Mouse (Mus musculus): Measurements from ENCODE around the gene Zswim7. TPM values are rescaled to one million over a fixed set of nuclear protein-coding genes. Genes with fewer than 3 reads are reported as not detected.

Zswim7 gene
- polyA plus RNA-seq (2015; fragmentation: Nextera tagmentation; extraction: Ambion mirVana) = 10.9 and 11.2 TPM in 2 replicates

DNA sequence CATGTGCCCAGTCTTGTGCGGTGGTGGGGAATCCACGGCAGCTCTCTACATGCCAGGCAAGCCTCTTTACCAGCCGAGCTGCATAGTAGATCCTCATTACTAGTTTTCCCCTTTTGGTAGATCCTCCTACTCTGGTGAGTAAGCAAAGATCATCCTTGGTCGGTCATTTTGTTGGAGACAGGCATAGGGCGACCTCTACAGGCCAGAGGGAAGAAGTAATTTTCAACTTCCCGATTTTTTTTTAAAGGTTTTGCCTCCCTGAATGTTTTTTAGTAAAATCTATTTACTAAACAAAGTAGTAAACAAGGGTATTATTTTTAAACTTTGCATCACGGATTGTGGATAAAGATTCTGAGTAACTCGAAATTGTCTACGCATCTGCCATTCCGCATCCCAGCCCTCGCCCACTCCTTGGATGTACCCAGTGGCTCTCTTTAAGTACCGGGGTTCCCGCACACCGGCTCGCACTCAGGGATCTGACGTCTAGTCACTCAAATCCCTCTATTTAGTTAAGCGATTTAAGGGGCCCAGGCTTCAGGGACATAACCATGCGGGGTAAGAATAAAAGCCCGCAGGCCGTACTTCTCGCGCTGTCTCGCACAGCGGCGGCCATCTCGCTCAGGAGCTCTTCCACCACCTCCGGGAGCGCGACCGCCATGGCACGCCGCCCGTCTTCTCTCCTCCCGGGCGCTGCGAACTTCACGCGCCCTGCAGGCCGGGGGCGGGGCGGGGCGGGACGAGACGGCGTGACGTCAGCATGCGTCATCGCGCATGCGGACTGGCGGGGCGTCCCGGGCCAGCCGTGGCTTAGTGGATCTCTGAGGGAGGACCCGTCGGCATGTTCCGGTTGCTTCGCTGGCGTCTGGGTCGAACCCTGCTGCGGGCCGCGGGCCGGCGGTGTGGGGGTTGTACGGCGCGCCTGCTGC, at the start of gene Zswim7, which contains the start of gene Ttc19:
Gene Zswim7, minus strand, starts transcription at position 701 of the 926 bp plus-strand sequence.
Gene Ttc19, plus strand, starts transcription at position 799 of the 926 bp plus-strand sequence.
- Histone ChIP-seq H3K4me3 (replicated peaks; ENCODE audit: low read length) (peak within 1 kb of the TSS; percentile 94), H3K9me3 (ENCODE audit: control insufficient read depth, low read length) (no peaks in the 10 kb centered on the region), H3K4me1 (replicated peaks; ENCODE audit: control insufficient read depth, insufficient read depth, low read length) (peaks cover 8% of the 10 kb centered on the region), H3K27me3 (replicated peaks; ENCODE audit: control insufficient read depth, insufficient read depth, low read length) (no peaks in the 10 kb centered on the region), H3K36me3 (ENCODE audit: control insufficient read depth, insufficient read depth) (peaks cover 10% of the 10 kb centered on the region), H3K9ac (replicated peaks; ENCODE audit: low read depth, low read length) (peak within 1 kb of the TSS; percentile 90), H3K27ac (ENCODE audit: low read length) (peak within 1 kb of the TSS; percentile 88), H3K4me2 (ENCODE audit: low read length) (peak within 1 kb of the TSS; percentile 82)
- ATAC-seq = peak; percentile 97
- under 1% methylated on average over 63 of the region's 68 CpGs for WGBS

DNA sequence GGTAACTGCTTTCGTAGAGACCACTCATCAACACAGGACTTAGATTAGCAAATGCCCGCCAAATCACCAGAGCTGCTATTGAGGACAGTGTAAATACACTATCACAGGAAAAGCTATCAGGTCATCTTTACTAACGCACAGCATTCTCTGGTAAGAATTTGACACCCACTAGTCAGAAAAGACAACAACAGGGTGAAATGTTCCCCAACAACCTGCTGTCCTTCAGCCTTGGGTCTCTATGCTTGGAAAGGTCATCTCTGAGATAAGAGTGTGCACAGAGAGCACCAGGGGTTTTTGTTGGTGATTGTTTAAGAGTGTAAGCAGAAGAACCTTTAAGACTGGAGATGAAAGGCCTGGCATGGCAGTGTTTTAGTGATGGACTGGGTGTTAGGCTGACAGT, 42.5 kb upstream of the Zswim7 start:
- Histone ChIP-seq H3K9me3 (ENCODE audit: control insufficient read depth, low read length) (no peaks in the 10 kb centered on the region), H3K27me3 (replicated peaks; ENCODE audit: control insufficient read depth, insufficient read depth, low read length) (no peaks in the 10 kb centered on the region), H3K9ac (replicated peaks; ENCODE audit: low read depth, low read length) (no peak overlapping the region), H3K27ac (ENCODE audit: low read length) (no peak overlapping the region), H3K4me1 (replicated peaks; ENCODE audit: control insufficient read depth, insufficient read depth, low read length) (no peaks in the 10 kb centered on the region), H3K4me2 (ENCODE audit: low read length) (no peak overlapping the region), H3K36me3 (ENCODE audit: control insufficient read depth, insufficient read depth) (peaks cover 43% of the 10 kb centered on the region), H3K4me3 (replicated peaks; ENCODE audit: low read length) (no peak overlapping the region)
- ATAC-seq = no peak
- 92% methylated on average over 3 of the region's 3 CpGs for WGBS

DNA sequence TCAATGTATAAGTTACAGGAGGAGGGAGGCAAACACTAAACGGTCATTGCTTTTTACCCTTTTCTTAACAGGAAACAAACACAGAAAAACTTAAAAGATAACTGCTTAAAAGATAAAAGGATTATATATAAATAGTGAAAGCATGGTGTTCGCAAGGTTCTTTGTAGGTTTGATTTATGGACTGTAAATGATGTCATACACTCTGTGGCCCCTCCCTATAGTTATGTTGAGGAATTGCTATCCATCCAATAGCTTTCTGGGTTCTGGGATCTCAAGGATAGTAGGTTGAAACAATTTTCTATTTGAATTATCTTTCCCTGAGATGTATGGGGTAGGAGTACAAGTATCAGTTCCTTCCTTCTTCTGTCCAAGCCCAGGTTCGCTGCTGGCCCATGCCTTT, 38.9 kb upstream of the Zswim7 start:
- no peak overlapping the region for H3K9ac ChIP-seq (replicated peaks; ENCODE audit: low read depth, low read length)
- 93% methylated on average over 3 of the region's 3 CpGs for WGBS
- H3K4me1 ChIP-seq (replicated peaks; ENCODE audit: control insufficient read depth, insufficient read depth, low read length) = no peaks in the 10 kb centered on the region
- no peak overlapping the region for H3K4me2 ChIP-seq (ENCODE audit: low read length)
- H3K27me3 ChIP-seq (replicated peaks; ENCODE audit: control insufficient read depth, insufficient read depth, low read length) = no peaks in the 10 kb centered on the region
- no peak for ATAC-seq
- no peak overlapping the region for H3K27ac ChIP-seq (ENCODE audit: low read length)
- no peak overlapping the region for H3K4me3 ChIP-seq (replicated peaks; ENCODE audit: low read length)
- H3K9me3 ChIP-seq (ENCODE audit: control insufficient read depth, low read length) = no peaks in the 10 kb centered on the region
- peaks cover 50% of the 10 kb centered on the region for H3K36me3 ChIP-seq (ENCODE audit: control insufficient read depth, insufficient read depth)

DNA sequence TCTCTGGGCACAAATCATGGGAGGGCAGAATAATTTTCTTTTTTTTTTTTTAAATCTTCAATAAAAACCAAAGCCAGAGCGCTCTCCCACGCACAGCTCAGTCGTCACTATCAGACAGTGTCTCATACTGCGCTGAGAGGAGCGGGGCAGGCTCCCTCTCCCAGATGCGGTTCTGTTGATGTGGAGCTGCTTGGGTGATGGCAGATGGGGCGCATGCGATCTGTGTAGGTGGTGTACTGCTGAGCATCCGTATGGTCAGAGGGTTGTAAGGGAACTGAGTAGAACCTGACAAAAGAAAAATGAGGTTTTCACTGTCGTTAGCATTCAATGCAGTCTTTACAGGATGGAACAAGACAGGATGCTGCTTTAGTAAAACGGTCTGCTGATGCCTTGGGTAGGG, 36.6 kb upstream of the Zswim7 start:
- no peaks in the 10 kb centered on the region for H3K27me3 ChIP-seq (replicated peaks; ENCODE audit: control insufficient read depth, insufficient read depth, low read length)
- 87% methylated on average over 11 of the region's 11 CpGs for WGBS
- no peak for ATAC-seq
- H3K36me3 ChIP-seq (ENCODE audit: control insufficient read depth, insufficient read depth) = peaks cover 53% of the 10 kb centered on the region
- H3K4me3 ChIP-seq (replicated peaks; ENCODE audit: low read length) = no peak overlapping the region
- no peak overlapping the region for H3K4me2 ChIP-seq (ENCODE audit: low read length)
- no peak overlapping the region for H3K27ac ChIP-seq (ENCODE audit: low read length)
- no peak overlapping the region for H3K9ac ChIP-seq (replicated peaks; ENCODE audit: low read depth, low read length)
- no peaks in the 10 kb centered on the region for H3K9me3 ChIP-seq (ENCODE audit: control insufficient read depth, low read length)
- no peaks in the 10 kb centered on the region for H3K4me1 ChIP-seq (replicated peaks; ENCODE audit: control insufficient read depth, insufficient read depth, low read length)

DNA sequence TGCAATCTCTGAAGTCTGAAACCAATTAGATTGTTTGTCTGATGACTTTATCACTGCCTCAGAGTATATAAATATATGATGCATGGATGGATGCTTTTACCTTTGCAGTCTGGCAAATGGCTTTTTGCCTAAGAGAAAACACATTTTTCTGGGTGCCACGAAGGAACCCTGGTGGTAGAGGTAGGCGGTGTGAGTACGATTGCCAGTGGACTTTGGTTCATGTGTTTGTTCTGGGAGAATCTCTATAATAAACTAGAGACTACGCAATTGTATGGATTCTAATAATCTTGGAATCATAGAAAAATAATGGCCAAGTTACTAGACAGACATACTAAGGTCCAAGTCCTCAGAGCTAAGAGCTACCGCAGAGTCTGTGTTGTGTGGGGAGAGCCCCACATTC, 33.8 kb upstream of the Zswim7 start:
- H3K27ac ChIP-seq (ENCODE audit: low read length) = no peak overlapping the region
- peaks cover 41% of the 10 kb centered on the region for H3K36me3 ChIP-seq (ENCODE audit: control insufficient read depth, insufficient read depth)
- H3K4me1 ChIP-seq (replicated peaks; ENCODE audit: control insufficient read depth, insufficient read depth, low read length) = no peaks in the 10 kb centered on the region
- no peak overlapping the region for H3K4me2 ChIP-seq (ENCODE audit: low read length)
- H3K27me3 ChIP-seq (replicated peaks; ENCODE audit: control insufficient read depth, insufficient read depth, low read length) = no peaks in the 10 kb centered on the region
- H3K4me3 ChIP-seq (replicated peaks; ENCODE audit: low read length) = no peak overlapping the region
- WGBS = 96% methylated on average over 5 of the region's 5 CpGs
- no peak for ATAC-seq
- H3K9ac ChIP-seq (replicated peaks; ENCODE audit: low read depth, low read length) = no peak overlapping the region
- H3K9me3 ChIP-seq (ENCODE audit: control insufficient read depth, low read length) = no peaks in the 10 kb centered on the region

DNA sequence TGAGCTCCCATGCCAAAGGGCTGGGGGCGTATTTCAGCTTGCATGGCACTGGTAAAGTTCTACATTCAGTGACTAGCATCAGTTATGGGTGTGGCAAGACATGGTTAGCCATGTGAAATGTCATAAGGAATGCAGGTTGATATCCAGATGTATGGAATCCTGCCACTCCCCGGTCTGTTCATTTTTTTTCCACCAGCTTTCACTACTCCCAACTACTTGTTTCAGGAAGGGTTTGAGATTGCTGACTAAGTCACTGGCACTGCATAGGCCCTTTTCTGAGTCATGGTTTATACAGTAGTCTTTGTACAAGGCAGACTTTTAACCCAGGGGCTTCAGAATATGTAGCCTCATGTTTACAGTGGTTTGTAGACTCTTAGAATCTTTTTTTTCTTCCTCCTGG, 28.1 kb upstream of the Zswim7 start:
- 95% methylated on average over 2 of the region's 2 CpGs for WGBS

DNA sequence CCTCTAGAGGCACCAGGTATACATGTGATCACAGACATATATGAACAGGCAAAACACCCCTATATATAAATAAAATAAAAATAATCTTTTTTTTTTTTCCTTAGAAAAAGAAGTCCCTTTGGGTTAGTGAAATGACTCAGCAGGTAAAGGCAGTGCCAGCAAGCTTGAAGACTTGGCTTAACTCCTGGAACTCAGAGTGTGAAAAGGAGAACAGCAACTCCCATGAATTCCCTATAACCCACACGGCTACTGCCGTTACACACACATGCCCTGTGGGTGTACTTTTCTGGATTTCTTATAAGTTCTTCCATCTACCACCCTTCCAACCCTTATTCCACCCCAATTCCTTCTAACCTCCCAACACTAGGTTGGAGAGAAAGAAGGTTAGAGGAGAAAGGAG, 24.7 kb upstream of the Zswim7 start:
- H3K27me3 ChIP-seq (replicated peaks; ENCODE audit: control insufficient read depth, insufficient read depth, low read length) = no peaks in the 10 kb centered on the region
- H3K4me2 ChIP-seq (ENCODE audit: low read length) = no peak overlapping the region
- no peaks in the 10 kb centered on the region for H3K4me1 ChIP-seq (replicated peaks; ENCODE audit: control insufficient read depth, insufficient read depth, low read length)
- no peak overlapping the region for H3K9ac ChIP-seq (replicated peaks; ENCODE audit: low read depth, low read length)
- H3K4me3 ChIP-seq (replicated peaks; ENCODE audit: low read length) = no peak overlapping the region
- WGBS = 82% methylated on average over 2 of the region's 2 CpGs
- no peak overlapping the region for H3K27ac ChIP-seq (ENCODE audit: low read length)
- no peaks in the 10 kb centered on the region for H3K9me3 ChIP-seq (ENCODE audit: control insufficient read depth, low read length)
- no peak for ATAC-seq
- peaks cover 12% of the 10 kb centered on the region for H3K36me3 ChIP-seq (ENCODE audit: control insufficient read depth, insufficient read depth)

More for the DNA sequence above, 28.1 kb upstream of the Zswim7 start:
- no peaks in the 10 kb centered on the region for H3K4me1 ChIP-seq (replicated peaks; ENCODE audit: control insufficient read depth, insufficient read depth, low read length)
- H3K4me3 ChIP-seq (replicated peaks; ENCODE audit: low read length) = no peak overlapping the region
- no peak overlapping the region for H3K27ac ChIP-seq (ENCODE audit: low read length)
- H3K9me3 ChIP-seq (ENCODE audit: control insufficient read depth, low read length) = no peaks in the 10 kb centered on the region
- peaks cover 22% of the 10 kb centered on the region for H3K36me3 ChIP-seq (ENCODE audit: control insufficient read depth, insufficient read depth)
- no peak overlapping the region for H3K4me2 ChIP-seq (ENCODE audit: low read length)
- ATAC-seq = no peak
- no peak overlapping the region for H3K9ac ChIP-seq (replicated peaks; ENCODE audit: low read depth, low read length)
- H3K27me3 ChIP-seq (replicated peaks; ENCODE audit: control insufficient read depth, insufficient read depth, low read length) = no peaks in the 10 kb centered on the region

DNA sequence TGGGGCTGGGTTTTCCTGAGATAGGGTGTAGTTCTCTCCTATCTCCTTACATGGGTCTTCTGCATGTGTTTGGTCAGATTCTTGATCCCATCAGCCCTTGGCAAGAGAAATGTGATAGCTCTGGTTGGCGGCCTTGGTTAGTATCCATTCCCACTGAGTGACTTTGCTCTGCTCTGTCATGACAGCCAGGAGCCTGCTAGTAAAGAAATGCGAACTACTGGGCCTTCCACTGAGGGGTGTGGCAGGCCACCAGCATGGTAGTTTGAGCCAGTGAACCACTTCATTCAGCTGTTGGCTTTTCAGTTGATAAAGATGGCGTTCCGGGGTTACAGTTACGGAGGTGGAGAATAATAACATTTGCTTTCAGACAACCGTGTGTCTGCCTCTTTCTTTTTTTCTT, 17.7 kb upstream of the Zswim7 start:
- 86% methylated on average over 6 of the region's 6 CpGs for WGBS
- H3K27ac ChIP-seq (ENCODE audit: low read length) = no peak overlapping the region
- no peaks in the 10 kb centered on the region for H3K27me3 ChIP-seq (replicated peaks; ENCODE audit: control insufficient read depth, insufficient read depth, low read length)
- no peak overlapping the region for H3K4me3 ChIP-seq (replicated peaks; ENCODE audit: low read length)
- H3K4me1 ChIP-seq (replicated peaks; ENCODE audit: control insufficient read depth, insufficient read depth, low read length) = no peaks in the 10 kb centered on the region
- H3K36me3 ChIP-seq (ENCODE audit: control insufficient read depth, insufficient read depth) = peaks cover 4% of the 10 kb centered on the region; the same call in 1 of the 2 replicates
- no peak overlapping the region for H3K9ac ChIP-seq (replicated peaks; ENCODE audit: low read depth, low read length)
- no peak for ATAC-seq
- H3K4me2 ChIP-seq (ENCODE audit: low read length) = no peak overlapping the region
- no peaks in the 10 kb centered on the region for H3K9me3 ChIP-seq (ENCODE audit: control insufficient read depth, low read length)

DNA sequence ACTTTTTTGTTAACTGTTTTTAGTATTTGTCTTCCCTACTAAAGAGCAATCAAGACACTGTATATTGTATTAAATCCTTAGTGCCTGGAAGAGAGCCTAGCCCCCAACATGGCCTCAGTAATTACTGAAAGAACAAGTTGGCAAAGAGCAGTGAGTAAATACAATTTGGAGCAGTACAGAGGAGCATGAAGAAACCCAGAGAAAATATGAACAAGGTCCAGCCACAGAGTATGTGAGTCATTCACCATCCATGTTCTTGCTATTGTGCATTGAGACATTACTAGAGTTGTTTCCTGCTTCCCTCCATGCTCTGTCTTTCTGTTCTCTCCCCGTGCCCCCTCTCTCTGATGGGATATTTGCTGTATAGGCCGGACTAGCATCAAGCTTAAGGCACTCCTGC, 12.9 kb upstream of the Zswim7 start:
- 89% methylated on average over 2 of the region's 2 CpGs for WGBS
- ATAC-seq = no peak

More for the DNA sequence above, 12.9 kb upstream of the Zswim7 start:
- Histone ChIP-seq H3K4me1 (replicated peaks; ENCODE audit: control insufficient read depth, insufficient read depth, low read length) (no peaks in the 10 kb centered on the region), H3K36me3 (ENCODE audit: control insufficient read depth, insufficient read depth) (peaks cover 6% of the 10 kb centered on the region; the same call in 1 of the 2 replicates), H3K27me3 (replicated peaks; ENCODE audit: control insufficient read depth, insufficient read depth, low read length) (no peaks in the 10 kb centered on the region), H3K9me3 (ENCODE audit: control insufficient read depth, low read length) (no peaks in the 10 kb centered on the region), H3K4me3 (replicated peaks; ENCODE audit: low read length) (no peak overlapping the region), H3K27ac (ENCODE audit: low read length) (no peak overlapping the region), H3K4me2 (ENCODE audit: low read length) (no peak overlapping the region), H3K9ac (replicated peaks; ENCODE audit: low read depth, low read length) (no peak overlapping the region)
